Mouse (Mus musculus) c-Kit-negative CD71-positive TER-119-positive erythroid progenitor cells, embryonic 14.5 days (primary cell): Measurements from ENCODE around the gene Ift43.

Experiments
- DNase-seq: peaks from one replicate; pipeline ENCODE4 v3.0.0-alpha.2; 2013; ENCODE audit warnings: low read depth, low spot score

Gene Ift43

GRCm38 (mm10) chr12:86173314-86173713 is 91.0 kb downstream of the Ift43 start:
- DNase-seq = no peak

- DNase-seq = no peak
These were observed 92.0 kb downstream of the Ift43 start for GRCm38 (mm10) chr12:86174369-86174768.

- DNase-seq = no peak
These were observed 93.2 kb downstream of the Ift43 start for GRCm38 (mm10) chr12:86175476-86175942.

GRCm38 (mm10) chr12:86176675-86177339 is 94.5 kb downstream of the Ift43 start:
- DNase-seq = no peak

GRCm38 (mm10) chr12:86179266-86179665 is 96.9 kb downstream of the Ift43 start:
- no peak for DNase-seq

- DNase-seq = no peak
These were observed 99.0 kb downstream of the Ift43 start for GRCm38 (mm10) chr12:86181320-86181751.

GRCm38 (mm10) chr12:86181879-86182278 is 99.5 kb downstream of the Ift43 start:
- no peak for DNase-seq

- no peak for DNase-seq
These were observed 100.1 kb downstream of the Ift43 start for GRCm38 (mm10) chr12:86182414-86182813.

- DNase-seq = no peak
These were observed 105.8 kb downstream of the Ift43 start for GRCm38 (mm10) chr12:86188161-86188560.

GRCm38 (mm10) chr12:86189601-86190323 is 107.4 kb downstream of the Ift43 start:
- DNase-seq = no peak

GRCm38 (mm10) chr12:86192036-86192449 is 109.7 kb downstream of the Ift43 start:
- DNase-seq = no peak

GRCm38 (mm10) chr12:86196944-86197343 is 114.6 kb downstream of the Ift43 start:
- no peak for DNase-seq

- DNase-seq = no peak
These were observed 121.2 kb downstream of the Ift43 start for GRCm38 (mm10) chr12:86203443-86204057.

- no peak for DNase-seq
These were observed 128.8 kb downstream of the Ift43 start for GRCm38 (mm10) chr12:86211099-86211520.
